Mouse (Mus musculus) lung, postnatal 0 days (tissue): ENCODE measurements around the gene Upp2. TPM values are rescaled to one million over a fixed set of nuclear protein-coding genes. Genes with fewer than 3 reads are reported as not detected.

Source experiments
- ATAC-seq: fragments of 200-750 bp; cut with Nextera tagmentation; 2 replicates; pipeline ENCODE4 v1.8.0; 2017; ENCODE audit warnings: moderate library complexity
- DNase-seq: peaks from one replicate; pipeline ENCODE4 v3.0.0-alpha.2; 2016; ENCODE audit warnings: low spot score
- H3K27ac ChIP-seq: fragments of 300-500 bp; sonication (generic); 2 replicates; pipeline ENCODE4 v1.5.1; 2014; ENCODE audit warnings: antibody characterized with exemption, mild to moderate bottlenecking, low read length, mixed read lengths
- H3K27me3 ChIP-seq: fragments of 300-500 bp; sonication (generic); replicated peaks from 2 replicates; pipeline ENCODE4 v1.6.1; 2014; ENCODE audit warnings: low read length, mixed read lengths; ENCODE audit not compliant: insufficient read depth
- H3K36me3 ChIP-seq: fragments of 300-500 bp; sonication (generic); 2 replicates; pipeline ENCODE4 v1.6.1; 2014; ENCODE audit warnings: low read length, mixed read lengths; ENCODE audit not compliant: insufficient read depth
- H3K4me1 ChIP-seq: fragments of 300-500 bp; sonication (generic); 2 replicates; pipeline ENCODE4 v1.6.1; 2014; ENCODE audit warnings: antibody characterized with exemption, low read depth, low read length, mixed read lengths; ENCODE audit not compliant: insufficient read depth
- H3K4me2 ChIP-seq: fragments of 300-500 bp; sonication (generic); replicated peaks from 2 replicates; pipeline ENCODE4 v1.6.1; 2014; ENCODE audit warnings: low read depth, mild to moderate bottlenecking, low read length, moderate library complexity, mixed read lengths
- H3K4me3 ChIP-seq: fragments of 300-500 bp; sonication (generic); 2 replicates; pipeline ENCODE4 v1.5.1; 2014; ENCODE audit warnings: low read depth, low read length
- H3K9ac ChIP-seq: fragments of 300-500 bp; sonication (generic); replicated peaks from 2 replicates; pipeline ENCODE4 v1.6.1; 2014; ENCODE audit warnings: low read depth, mild to moderate bottlenecking
- H3K9me3 ChIP-seq: fragments of 300-500 bp; sonication (generic); 2 replicates; pipeline ENCODE4 v1.6.1; 2016; ENCODE audit warnings: low read length, mixed read lengths
- CTCF ChIP-seq: IDR thresholded peaks from 2 replicates; pipeline ENCODE4 v1.5.1; 2016; ENCODE audit warnings: antibody characterized with exemption, mild to moderate bottlenecking
- EP300 ChIP-seq: IDR thresholded peaks from 2 replicates; pipeline ENCODE4 v1.6.1; 2016; ENCODE audit warnings: antibody characterized with exemption, mild to moderate bottlenecking, control low read depth
- whole genome bisulfite sequencing: fragments of 180-500 bp; shearing (Covaris S2); extraction: QIAGEN DNeasy Blood & Tissue Kit; methylation state at CpG from one replicate; pipeline ENCODE4 v1.1.7; 2014; 5-methylcytosine and 5-hydroxymethylcytosine counted together
- polyA plus RNA-seq: library from polyadenylated mRNA; unstranded; fragments of >200 nt; fragmentation: Nextera tagmentation; extraction: Ambion mirVana; gene quantifications from 2 replicates; pipeline ENCODE4 v1.2.1, GENCODE M21; 2015

Upp2 gene
- polyA plus RNA-seq, 1 experiment from 2014 or later, result 6.4 TPM

DNA sequence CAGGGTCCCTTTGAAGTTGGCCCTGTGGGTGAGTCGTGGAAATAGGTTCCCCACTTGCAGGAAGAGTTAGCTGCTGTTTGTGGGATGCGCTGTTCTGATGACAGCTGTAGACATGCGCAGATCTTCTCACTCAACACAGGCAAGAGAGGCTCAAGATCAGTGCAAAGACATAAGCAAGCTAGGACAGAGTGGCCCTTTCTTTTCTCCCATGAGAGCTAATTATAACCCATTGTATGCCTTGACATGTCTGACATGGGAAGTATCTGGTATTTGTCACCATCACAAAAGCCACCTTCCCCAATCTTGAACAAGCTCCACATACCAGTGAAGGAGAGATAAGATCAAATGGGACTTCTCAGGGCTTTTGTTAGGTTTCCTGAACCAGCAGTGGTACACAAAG, 140.6 kb downstream of the Upp2 start:
- H3K27ac ChIP-seq, result no peak overlapping the region
- H3K4me1 ChIP-seq, result no peaks in the 10 kb centered on the region
- no peak overlapping the region for H3K9ac ChIP-seq
- H3K36me3 ChIP-seq, result no peaks in the 10 kb centered on the region
- H3K9me3 ChIP-seq, result no peaks in the 10 kb centered on the region
- WGBS, result 73% methylated on average over 3 of the region's 3 CpGs
- DNase-seq, result no peak
- H3K4me2 ChIP-seq, result no peak overlapping the region
- ATAC-seq, result no peak
- TF ChIP-seq EP300 (no peak), CTCF (no peak)
- no peaks in the 10 kb centered on the region for H3K27me3 ChIP-seq
- H3K4me3 ChIP-seq, result no peak overlapping the region

DNA sequence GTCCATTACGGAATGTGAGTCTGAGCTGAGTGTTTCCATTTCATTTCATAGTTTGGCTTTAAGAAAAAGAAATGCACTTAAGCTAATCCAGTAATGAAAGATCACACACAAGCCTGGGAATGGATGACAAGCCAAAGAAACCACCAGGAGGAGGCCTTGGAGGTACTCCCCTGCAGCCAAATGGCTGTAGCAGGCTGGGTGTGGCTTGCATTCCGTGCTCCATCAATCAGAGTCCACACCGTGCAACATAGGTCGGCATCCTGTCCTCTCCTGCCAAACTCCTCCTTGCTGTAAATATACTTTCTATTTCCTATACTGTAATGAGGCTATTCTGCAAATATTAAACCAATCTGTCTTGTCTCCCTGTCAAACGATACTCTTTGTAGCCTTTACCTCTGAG, 143.1 kb downstream of the Upp2 start:
- Histone ChIP-seq H3K9me3 (no peaks in the 10 kb centered on the region), H3K27me3 (no peaks in the 10 kb centered on the region), H3K4me3 (no peak overlapping the region), H3K9ac (no peak overlapping the region), H3K4me1 (no peaks in the 10 kb centered on the region), H3K27ac (no peak overlapping the region), H3K4me2 (no peak overlapping the region), H3K36me3 (no peaks in the 10 kb centered on the region)
- WGBS, result 53% methylated on average over 5 of the region's 5 CpGs
- no peak for ATAC-seq
- no peak for TF ChIP-seq EP300
- no peak for TF ChIP-seq CTCF
- no peak for DNase-seq

DNA sequence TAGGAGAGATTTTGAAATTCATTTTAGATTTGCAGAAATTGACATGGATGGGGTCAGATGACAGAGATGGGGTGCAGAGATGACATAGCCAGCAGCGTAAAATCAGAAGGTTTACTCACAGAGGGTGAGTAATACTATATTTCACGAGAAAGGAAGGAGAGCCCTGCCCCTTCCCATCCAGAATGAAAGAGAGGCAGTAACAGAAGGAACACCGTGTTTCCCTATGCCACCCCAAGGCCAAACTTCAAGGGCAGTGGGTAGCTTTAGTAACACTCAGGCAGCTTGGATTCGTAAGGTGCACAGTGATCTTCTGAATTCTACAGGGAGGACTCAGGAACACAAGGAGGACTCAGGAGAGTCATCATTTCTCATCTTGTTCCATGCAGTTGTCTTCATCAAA, 144.0 kb downstream of the Upp2 start:
- 83% methylated on average over 4 of the region's 4 CpGs for WGBS
- no peak overlapping the region for H3K27ac ChIP-seq
- no peaks in the 10 kb centered on the region for H3K9me3 ChIP-seq
- H3K36me3 ChIP-seq, result no peaks in the 10 kb centered on the region
- H3K27me3 ChIP-seq, result no peaks in the 10 kb centered on the region
- DNase-seq (no peak), ATAC-seq (no peak)
- no peak for TF ChIP-seq EP300
- no peak for TF ChIP-seq CTCF
- no peak overlapping the region for H3K9ac ChIP-seq
- no peak overlapping the region for H3K4me2 ChIP-seq
- no peaks in the 10 kb centered on the region for H3K4me1 ChIP-seq
- H3K4me3 ChIP-seq, result no peak overlapping the region

DNA sequence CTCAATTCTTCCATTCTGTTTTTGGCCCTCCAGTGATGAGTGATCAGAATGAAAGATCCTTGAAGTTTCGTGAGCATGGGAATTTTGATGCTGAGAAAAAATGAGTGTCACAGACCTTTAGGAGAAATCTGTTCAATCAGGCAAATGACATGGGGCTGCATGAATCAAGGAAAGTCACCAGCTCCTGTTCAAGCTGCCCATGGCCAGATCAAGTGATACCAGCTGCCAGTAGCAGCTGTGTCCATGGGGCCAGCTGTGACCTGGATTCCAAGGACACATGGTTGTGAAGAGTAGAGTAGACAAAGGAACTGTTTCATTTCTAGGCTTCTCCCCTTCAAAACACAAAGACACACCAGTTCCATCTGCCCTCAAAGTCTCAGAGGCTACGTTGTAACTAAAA, 144.4 kb downstream of the Upp2 start:
- Histone ChIP-seq H3K9me3 (no peaks in the 10 kb centered on the region), H3K27ac (no peak overlapping the region), H3K4me1 (no peaks in the 10 kb centered on the region), H3K9ac (no peak overlapping the region), H3K4me2 (no peak overlapping the region), H3K36me3 (no peaks in the 10 kb centered on the region), H3K27me3 (no peaks in the 10 kb centered on the region), H3K4me3 (no peak overlapping the region)
- DNase-seq (no peak), ATAC-seq (no peak)
- WGBS, result 69% methylated on average over 2 of the region's 2 CpGs
- TF ChIP-seq EP300, result no peak
- TF ChIP-seq CTCF, result no peak

DNA sequence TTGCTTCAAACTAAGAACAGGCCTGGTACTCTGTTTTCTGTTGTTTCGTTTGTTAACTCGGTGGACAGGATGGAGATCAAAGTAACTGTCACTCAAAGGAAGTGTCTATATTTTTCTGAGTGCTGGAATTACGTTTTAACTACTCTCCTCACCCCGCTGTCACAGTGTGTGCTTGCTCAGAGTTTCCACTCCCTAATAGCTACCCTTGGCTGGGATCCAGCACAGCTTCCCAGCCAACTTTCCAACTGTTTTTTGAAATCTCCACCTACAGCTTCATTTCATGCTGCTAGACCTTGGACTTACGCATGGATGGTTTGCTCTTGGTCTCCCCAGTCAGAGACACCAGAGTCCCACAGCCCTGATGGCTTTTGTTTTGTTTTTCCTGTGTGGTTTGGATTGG, 144.8 kb downstream of the Upp2 start:
- H3K27me3 ChIP-seq, result no peaks in the 10 kb centered on the region
- H3K27ac ChIP-seq, result no peak overlapping the region
- H3K9ac ChIP-seq, result no peak overlapping the region
- no peaks in the 10 kb centered on the region for H3K4me1 ChIP-seq
- WGBS, result 9% methylated on average over 5 of the region's 5 CpGs
- H3K9me3 ChIP-seq, result no peaks in the 10 kb centered on the region
- ATAC-seq (peak; percentile 68), DNase-seq (peak; percentile 70)
- H3K4me2 ChIP-seq, result no peak overlapping the region
- TF ChIP-seq EP300 (no peak), CTCF (no peak)
- H3K4me3 ChIP-seq, result no peak overlapping the region
- no peaks in the 10 kb centered on the region for H3K36me3 ChIP-seq

DNA sequence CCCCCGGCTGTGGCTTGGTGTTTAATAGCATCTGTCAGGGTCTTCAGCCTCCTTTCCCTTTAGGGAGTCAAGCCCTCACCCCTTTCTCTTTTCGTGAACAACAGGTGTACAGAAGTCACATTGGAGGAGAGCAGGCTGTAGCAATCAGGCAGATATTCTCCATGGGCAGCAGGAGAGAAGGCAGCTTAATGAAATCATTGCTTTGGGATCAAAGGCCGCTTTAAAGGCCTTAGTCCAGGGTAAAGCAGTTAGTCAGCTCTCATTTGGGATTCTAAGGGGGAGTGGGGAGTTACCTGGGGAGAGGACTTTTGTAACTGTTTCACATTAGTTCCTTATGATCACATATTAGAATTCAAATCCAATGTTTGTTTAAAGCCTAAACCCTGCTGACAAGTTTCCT, 150.8 kb downstream of the Upp2 start:
- TF ChIP-seq EP300 (no peak), CTCF (no peak)
- ATAC-seq (no peak), DNase-seq (no peak)
- H3K9ac ChIP-seq, result no peak overlapping the region
- H3K4me1 ChIP-seq, result no peaks in the 10 kb centered on the region
- H3K36me3 ChIP-seq, result no peaks in the 10 kb centered on the region
- no peak overlapping the region for H3K4me2 ChIP-seq
- no peak overlapping the region for H3K4me3 ChIP-seq
- no peaks in the 10 kb centered on the region for H3K9me3 ChIP-seq
- 69% methylated on average over 3 of the region's 3 CpGs for WGBS
- no peak overlapping the region for H3K27ac ChIP-seq
- H3K27me3 ChIP-seq, result no peaks in the 10 kb centered on the region

DNA sequence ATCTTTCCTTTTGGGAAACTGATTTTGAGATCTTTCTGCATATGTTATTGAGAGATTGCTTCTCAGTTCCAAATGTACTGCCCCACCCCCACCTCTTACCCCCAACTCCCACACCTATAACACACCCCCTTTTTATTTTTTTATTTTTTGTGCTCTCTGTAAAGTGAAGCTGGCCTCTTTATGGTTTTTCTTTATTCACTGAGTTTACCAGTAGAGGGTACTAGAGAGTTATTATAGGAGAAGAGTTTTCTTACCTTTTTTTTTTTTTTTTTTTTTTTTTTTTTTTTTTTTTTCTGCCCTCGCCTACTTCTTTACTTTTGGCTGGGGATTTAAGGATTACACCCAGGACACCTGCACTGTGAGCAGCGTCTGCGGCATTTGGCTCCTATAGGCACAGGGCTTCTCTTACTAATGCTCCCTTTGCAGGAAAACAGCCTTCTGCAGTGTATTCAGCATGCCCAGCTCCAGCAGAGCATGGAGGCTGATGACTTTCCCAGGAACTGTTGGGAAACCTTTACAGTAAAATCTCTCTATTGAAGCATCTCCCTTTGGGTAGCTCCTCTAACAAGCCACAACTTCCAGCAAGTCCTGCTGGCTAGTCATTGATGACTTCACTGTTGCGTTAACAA, 170.2 kb downstream of the Upp2 start:
- H3K27me3 ChIP-seq, result no peaks in the 10 kb centered on the region
- H3K9ac ChIP-seq, result no peak overlapping the region
- no peaks in the 10 kb centered on the region for H3K36me3 ChIP-seq
- H3K9me3 ChIP-seq, result no peaks in the 10 kb centered on the region
- TF ChIP-seq CTCF, result peak; percentile 25; the same call in 1 of the 2 replicates
- no peak for TF ChIP-seq EP300
- no peak overlapping the region for H3K4me3 ChIP-seq
- H3K27ac ChIP-seq, result no peak overlapping the region
- DNase-seq, result peak; percentile 72
- ATAC-seq, result no peak
- H3K4me2 ChIP-seq, result no peak overlapping the region
- WGBS, result 34% methylated on average over 4 of the region's 4 CpGs
- no peaks in the 10 kb centered on the region for H3K4me1 ChIP-seq
